Mouse (Mus musculus) liver, embryonic 14.5 days (tissue): ENCODE measurements around the gene Trub1. TPM values are rescaled to one million over a fixed set of nuclear protein-coding genes. Genes with fewer than 3 reads are reported as not detected.

Experiments
- ATAC-seq: fragments of 200-750 bp; cut with Nextera tagmentation; 2 replicates; pipeline ENCODE4 v1.8.0; 2017; ENCODE audit warnings: moderate number of reproducible peaks, mild to moderate bottlenecking, moderate library complexity; ENCODE audit not compliant: insufficient read depth
- DNase-seq, 3 experiments: peaks; one replicate each; pipeline ENCODE4 v3.0.0-alpha.2; 2012 to 2013; ENCODE audit warnings: low read depth in 3 of 3, low spot score in 3 of 3
- H3K27ac ChIP-seq: fragments of 300-500 bp; sonication (generic); 2 replicates; pipeline ENCODE4 v1.5.1; 2014; ENCODE audit warnings: moderate library complexity, mild to moderate bottlenecking, control low read depth, inconsistent platforms
- H3K27me3 ChIP-seq: fragments of 300-500 bp; sonication (generic); 2 replicates; pipeline ENCODE4 v1.6.1; 2014; ENCODE audit warnings: mild to moderate bottlenecking, low read length, moderate library complexity; ENCODE audit not compliant: control insufficient read depth, insufficient read depth
- H3K36me3 ChIP-seq: fragments of 300-500 bp; sonication (generic); replicated peaks from 2 replicates; pipeline ENCODE4 v1.6.1; 2014; ENCODE audit warnings: low read depth; ENCODE audit not compliant: control insufficient read depth, insufficient read depth
- H3K4me1 ChIP-seq, 2 experiments: fragments of 200-500 bp in 1 of 2; fragments of 300-500 bp in 1 of 2; sonication (generic) in 1 of 2; replicated peaks; 2 replicates each; pipeline ENCODE4 v1.6.1; 2012 to 2014; ENCODE audit warnings: antibody characterized with exemption in 1 of 2, inconsistent platforms in 1 of 2, low read length in 1 of 2; ENCODE audit not compliant: control insufficient read depth in 2 of 2, insufficient read depth in 2 of 2
- H3K4me2 ChIP-seq: fragments of 300-500 bp; sonication (generic); 2 replicates; pipeline ENCODE4 v1.6.1; 2014; ENCODE audit warnings: low read depth, mild to moderate bottlenecking, control low read depth, moderate library complexity
- H3K4me3 ChIP-seq, 2 experiments: fragments of 200-500 bp in 1 of 2; fragments of 300-500 bp in 1 of 2; sonication (generic) in 1 of 2; 2 replicates each; pipeline ENCODE4 v1.5.1; 2012 to 2014; ENCODE audit warnings: low read depth in 2 of 2, low read length in 2 of 2, mild to moderate bottlenecking in 2 of 2, control low read depth in 1 of 2, inconsistent platforms in 1 of 2, moderate library complexity in 1 of 2; ENCODE audit not compliant: insufficient read depth in 1 of 2
- H3K9ac ChIP-seq: fragments of 300-500 bp; sonication (generic); replicated peaks from 2 replicates; pipeline ENCODE4 v1.6.1; 2014; ENCODE audit warnings: mild to moderate bottlenecking, control low read depth, moderate library complexity
- H3K9me3 ChIP-seq: fragments of 300-500 bp; sonication (generic); 2 replicates; pipeline ENCODE4 v1.6.1; 2016; ENCODE audit warnings: low read length, mixed read lengths; ENCODE audit not compliant: control insufficient read depth
- CTCF ChIP-seq: IDR thresholded peaks from 2 replicates; pipeline ENCODE4 v1.5.1; 2016; ENCODE audit warnings: antibody characterized with exemption, low read depth, control low read depth
- EP300 ChIP-seq: IDR thresholded peaks from 2 replicates; pipeline ENCODE4 v1.6.1; 2016; ENCODE audit warnings: antibody characterized with exemption, low read depth
- WGBS: fragments of 180-500 bp; shearing (Covaris S2); extraction: QIAGEN DNeasy Blood & Tissue Kit; methylation state at CpG from one replicate; pipeline ENCODE4 v1.1.7; 2014; ENCODE audit not compliant: insufficient replicate concordance; 5-methylcytosine and 5-hydroxymethylcytosine counted together
- polyA plus RNA-seq, 2 experiments: library from polyadenylated mRNA; depleted of rRNA in 1 of 2; stranded (reverse) in 1 of 2; unstranded in 1 of 2; fragments of >200 nt; fragmentation: Nextera tagmentation in 1 of 2; extraction: Ambion mirVana in 1 of 2; gene quantifications; 2 replicates each; pipeline versions ENCODE4 v1.2.1 to v1.2.3; 2012 to 2014

Gene Trub1
- polyA plus RNA-seq, 2 experiments = 6.7 to 7.8 TPM

- no peak for ATAC-seq
- Histone ChIP-seq H3K9ac (no peak overlapping the region), H3K4me2 (no peak overlapping the region), H3K4me1 (peaks cover 0 to 2% of the 10 kb centered on the region in 2 experiments; a peak in 1 of 4 replicates), H3K36me3 (no peaks in the 10 kb centered on the region), H3K27me3 (no peaks in the 10 kb centered on the region), H3K9me3 (no peaks in the 10 kb centered on the region), H3K4me3 (no peak overlapping the region), H3K27ac (no peak overlapping the region)
- TF ChIP-seq CTCF (no peak), EP300 (no peak)
- WGBS = 32% methylated on average over 8 of the region's 8 CpGs
- DNase-seq = no peak
These were observed 24.6 kb downstream of the Trub1 start for GRCm38 (mm10) chr19:57477310-57477709.

GRCm38 (mm10) chr19:57478056-57478455 lies 25.3 kb downstream of the Trub1 start:
- Histone ChIP-seq H3K9me3 (no peaks in the 10 kb centered on the region), H3K36me3 (no peaks in the 10 kb centered on the region), H3K9ac (no peak overlapping the region), H3K4me3 (no peak overlapping the region), H3K4me2 (no peak overlapping the region), H3K27ac (no peak overlapping the region), H3K4me1 (peaks cover 0 to 2% of the 10 kb centered on the region in 2 experiments; a peak in 1 of 4 replicates), H3K27me3 (no peaks in the 10 kb centered on the region)
- DNase-seq (no peak), ATAC-seq (no peak)
- 75% methylated on average over 11 of the region's 11 CpGs for WGBS
- TF ChIP-seq CTCF (no peak), EP300 (no peak)

- H3K4me2 ChIP-seq = no peak overlapping the region
- no peaks in the 10 kb centered on the region for H3K9me3 ChIP-seq
- H3K27me3 ChIP-seq = no peaks in the 10 kb centered on the region
- no peaks in the 10 kb centered on the region for H3K36me3 ChIP-seq
- TF ChIP-seq CTCF (no peak), EP300 (no peak)
- H3K4me3 ChIP-seq = no peak overlapping the region
- DNase-seq (no peak), ATAC-seq (no peak)
- WGBS = 65% methylated on average over 8 of the region's 8 CpGs
- no peak overlapping the region for H3K9ac ChIP-seq
- peaks cover 0 to 2% of the 10 kb centered on the region in 2 experiments; a peak in 1 of 4 replicates for H3K4me1 ChIP-seq
- no peak overlapping the region for H3K27ac ChIP-seq
These were observed 27.4 kb downstream of the Trub1 start for GRCm38 (mm10) chr19:57479886-57480655.

- WGBS = 70% methylated on average over 6 of the region's 6 CpGs
- Histone ChIP-seq H3K4me2 (no peak overlapping the region), H3K4me1 (no peaks in the 10 kb centered on the region), H3K9me3 (no peaks in the 10 kb centered on the region), H3K27me3 (no peaks in the 10 kb centered on the region), H3K27ac (no peak overlapping the region), H3K9ac (no peak overlapping the region), H3K36me3 (no peaks in the 10 kb centered on the region), H3K4me3 (no peak overlapping the region)
- peak; percentile 11; the same call in 1 of the 2 replicates for ATAC-seq
- TF ChIP-seq EP300 (no peak), CTCF (no peak)
- no peak for DNase-seq
These were observed 29.1 kb downstream of the Trub1 start for GRCm38 (mm10) chr19:57481743-57482259.

GRCm38 (mm10) chr19:57482815-57483214 lies 30.1 kb downstream of the Trub1 start:
- no peak overlapping the region for H3K27ac ChIP-seq
- ATAC-seq (no peak), DNase-seq (no peak)
- H3K27me3 ChIP-seq = no peaks in the 10 kb centered on the region
- no peak overlapping the region for H3K4me3 ChIP-seq
- no peak overlapping the region for H3K4me2 ChIP-seq
- H3K4me1 ChIP-seq = no peaks in the 10 kb centered on the region
- no peaks in the 10 kb centered on the region for H3K9me3 ChIP-seq
- TF ChIP-seq EP300 (no peak), CTCF (peak; percentile 88)
- no peaks in the 10 kb centered on the region for H3K36me3 ChIP-seq
- 75% methylated on average over 8 of the region's 8 CpGs for WGBS
- no peak overlapping the region for H3K9ac ChIP-seq
